Mouse (Mus musculus): ENCODE results near the gene Kif22. TPM values are rescaled to one million over a fixed set of nuclear protein-coding genes. Genes with fewer than 3 reads are reported as not detected.

Gene Kif22
- polyA plus RNA-seq, 1 experiment from 2014 or later, result 30.2 TPM

DNA sequence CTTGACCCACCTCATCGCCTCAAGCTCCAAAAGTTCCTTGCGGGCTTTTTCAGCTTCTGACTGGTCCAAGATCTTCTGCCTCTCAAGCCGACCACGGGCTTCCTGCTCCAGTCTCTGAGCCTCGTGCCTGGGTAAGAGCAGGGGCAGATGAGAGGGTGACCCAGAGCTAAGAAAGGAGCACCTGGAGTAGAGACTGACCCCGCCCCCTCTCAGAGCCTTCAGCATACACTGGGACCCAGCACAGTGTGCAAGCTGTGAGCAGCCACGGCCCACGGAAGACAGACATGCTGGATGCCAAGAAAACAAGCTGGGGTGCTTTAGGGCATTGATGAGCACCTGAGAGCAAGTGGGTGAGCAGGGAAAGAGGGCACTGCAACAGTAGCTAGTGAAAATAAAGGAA is 53.5 kb downstream of the Kif22 start:
- Histone ChIP-seq H3K4me1 (ENCODE audit: control insufficient read depth, insufficient read depth, low read length) (no peaks in the 10 kb centered on the region), H3K27me3 (ENCODE audit: control insufficient read depth, insufficient read depth, low read length) (no peaks in the 10 kb centered on the region), H3K9me3 (ENCODE audit: control insufficient read depth, low read length) (no peaks in the 10 kb centered on the region), H3K9ac (replicated peaks; ENCODE audit: low read length) (no peak overlapping the region), H3K36me3 (ENCODE audit: control insufficient read depth, insufficient read depth, low read length) (no peaks in the 10 kb centered on the region), H3K4me2 (ENCODE audit: low read length) (no peak overlapping the region), H3K27ac (replicated peaks; ENCODE audit: low read depth, low read length) (no peak overlapping the region), H3K4me3 (replicated peaks; ENCODE audit: low read depth, low read length) (no peak overlapping the region)
- WGBS, result 72% methylated on average over 8 of the region's 8 CpGs
- ATAC-seq (ENCODE audit: low FRiP score, low TSS enrichment) (no peak), DNase-seq (no peak)

DNA sequence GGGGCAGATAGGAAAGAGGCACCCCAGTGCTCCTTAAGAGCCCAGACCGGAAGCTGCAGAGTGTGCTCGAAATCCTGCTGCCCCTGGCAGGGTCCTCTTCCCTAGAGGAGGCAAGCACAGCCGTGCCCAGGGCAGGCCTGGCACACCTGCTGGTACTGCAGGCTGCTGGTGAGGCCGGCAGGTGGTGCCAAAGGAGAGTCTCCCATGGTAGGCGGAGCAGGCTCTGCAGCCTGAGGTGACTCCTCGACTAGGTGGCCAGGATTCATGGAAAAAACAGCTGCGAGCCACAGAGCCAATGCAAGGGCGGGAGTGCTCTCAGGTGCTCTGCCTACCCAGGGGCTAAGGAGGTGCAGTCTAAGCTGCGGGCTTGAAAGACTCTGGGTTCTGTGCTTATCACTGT is 56.0 kb downstream of the Kif22 start:
- no peak overlapping the region for H3K9ac ChIP-seq (replicated peaks; ENCODE audit: low read length)
- no peaks in the 10 kb centered on the region for H3K4me1 ChIP-seq (ENCODE audit: control insufficient read depth, insufficient read depth, low read length)
- no peaks in the 10 kb centered on the region for H3K27me3 ChIP-seq (ENCODE audit: control insufficient read depth, insufficient read depth, low read length)
- no peak overlapping the region for H3K27ac ChIP-seq (replicated peaks; ENCODE audit: low read depth, low read length)
- H3K9me3 ChIP-seq (ENCODE audit: control insufficient read depth, low read length), result no peaks in the 10 kb centered on the region
- 0 out of 2 replicates have a peak, but pooled peaks cover 3% of the 10 kb centered on the region for H3K36me3 ChIP-seq (ENCODE audit: control insufficient read depth, insufficient read depth, low read length)
- 51% methylated on average over 9 of the region's 9 CpGs for WGBS
- DNase-seq (peak; percentile 45), ATAC-seq (ENCODE audit: low FRiP score, low TSS enrichment) (no peak)
- no peak overlapping the region for H3K4me2 ChIP-seq (ENCODE audit: low read length)
- no peak overlapping the region for H3K4me3 ChIP-seq (replicated peaks; ENCODE audit: low read depth, low read length)

DNA sequence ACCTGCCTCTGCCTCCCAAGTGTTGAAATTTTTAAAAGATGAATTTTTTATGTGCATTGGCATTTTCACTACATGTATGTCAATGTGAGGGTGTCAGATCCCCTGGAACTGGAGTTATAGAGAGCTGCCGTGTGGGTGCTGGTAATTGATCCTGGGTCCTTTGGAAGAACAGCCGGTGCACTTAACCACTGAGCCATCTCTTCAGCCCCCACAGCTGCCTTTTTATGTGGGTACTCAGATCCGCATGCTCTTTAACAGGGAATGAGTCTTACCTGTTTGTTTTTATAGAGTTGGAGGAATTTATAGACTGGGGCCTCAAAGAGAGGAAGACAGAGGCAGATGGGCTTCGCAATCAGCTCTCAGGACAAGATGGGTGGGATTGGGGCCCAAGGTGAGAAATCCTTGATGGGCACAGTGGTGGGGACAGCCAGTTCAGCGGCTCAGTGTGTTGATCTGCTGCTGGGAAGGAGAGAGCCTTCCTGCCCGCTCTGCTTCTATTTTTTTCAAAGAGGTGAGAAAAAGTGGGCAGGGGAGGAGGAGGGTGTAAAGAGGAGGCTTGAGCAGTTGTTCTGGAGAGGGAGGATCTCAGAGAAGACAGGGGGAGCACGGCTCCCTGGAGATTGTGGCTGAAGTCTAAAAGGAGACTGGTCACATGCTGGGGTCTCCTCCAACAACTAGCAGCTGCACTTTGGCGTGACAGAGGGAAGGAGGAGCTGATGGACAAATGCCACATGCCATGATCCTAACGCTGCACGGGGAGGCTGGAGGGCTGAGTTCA is 57.4 kb downstream of the Kif22 start:
- whole genome bisulfite sequencing, result 66% methylated on average over 9 of the region's 10 CpGs
- Histone ChIP-seq H3K4me3 (replicated peaks; ENCODE audit: low read depth, low read length) (no peak overlapping the region), H3K27me3 (ENCODE audit: control insufficient read depth, insufficient read depth, low read length) (no peaks in the 10 kb centered on the region), H3K9me3 (ENCODE audit: control insufficient read depth, low read length) (no peaks in the 10 kb centered on the region), H3K4me1 (ENCODE audit: control insufficient read depth, insufficient read depth, low read length) (no peaks in the 10 kb centered on the region), H3K27ac (replicated peaks; ENCODE audit: low read depth, low read length) (no peak overlapping the region), H3K9ac (replicated peaks; ENCODE audit: low read length) (no peak overlapping the region), H3K36me3 (ENCODE audit: control insufficient read depth, insufficient read depth, low read length) (peaks cover 14% of the 10 kb centered on the region), H3K4me2 (ENCODE audit: low read length) (no peak overlapping the region)
- no peak for ATAC-seq (ENCODE audit: low FRiP score, low TSS enrichment)
- DNase-seq, result no peak

DNA sequence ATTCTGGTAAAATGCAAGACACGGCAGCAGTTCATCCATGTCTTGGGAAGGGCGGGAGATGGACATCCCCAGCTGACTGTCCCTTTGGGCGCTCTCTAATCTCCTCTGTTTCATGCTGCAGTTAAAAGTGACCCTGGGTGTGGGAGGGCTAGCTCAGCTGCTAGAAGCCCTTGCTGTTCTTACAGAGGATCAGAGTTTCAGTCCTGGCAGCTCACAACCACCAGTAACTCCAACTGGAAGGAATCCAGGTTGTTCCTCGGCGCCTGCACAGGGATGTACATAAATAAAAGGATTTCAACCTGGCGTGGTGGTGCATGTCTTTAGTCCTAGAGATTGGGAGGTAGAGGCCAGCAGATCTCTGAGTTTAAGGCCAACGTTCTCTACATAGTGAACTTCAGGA is 59.2 kb downstream of the Kif22 start:
- Histone ChIP-seq H3K27me3 (ENCODE audit: control insufficient read depth, insufficient read depth, low read length) (no peaks in the 10 kb centered on the region), H3K4me2 (ENCODE audit: low read length) (no peak overlapping the region), H3K27ac (replicated peaks; ENCODE audit: low read depth, low read length) (no peak overlapping the region), H3K4me1 (ENCODE audit: control insufficient read depth, insufficient read depth, low read length) (no peaks in the 10 kb centered on the region), H3K9me3 (ENCODE audit: control insufficient read depth, low read length) (no peaks in the 10 kb centered on the region), H3K36me3 (ENCODE audit: control insufficient read depth, insufficient read depth, low read length) (peaks cover 32% of the 10 kb centered on the region), H3K4me3 (replicated peaks; ENCODE audit: low read depth, low read length) (no peak overlapping the region), H3K9ac (replicated peaks; ENCODE audit: low read length) (no peak overlapping the region)
- ATAC-seq (ENCODE audit: low FRiP score, low TSS enrichment) (no peak), DNase-seq (no peak)
- 84% methylated on average over 7 of the region's 7 CpGs for WGBS

DNA sequence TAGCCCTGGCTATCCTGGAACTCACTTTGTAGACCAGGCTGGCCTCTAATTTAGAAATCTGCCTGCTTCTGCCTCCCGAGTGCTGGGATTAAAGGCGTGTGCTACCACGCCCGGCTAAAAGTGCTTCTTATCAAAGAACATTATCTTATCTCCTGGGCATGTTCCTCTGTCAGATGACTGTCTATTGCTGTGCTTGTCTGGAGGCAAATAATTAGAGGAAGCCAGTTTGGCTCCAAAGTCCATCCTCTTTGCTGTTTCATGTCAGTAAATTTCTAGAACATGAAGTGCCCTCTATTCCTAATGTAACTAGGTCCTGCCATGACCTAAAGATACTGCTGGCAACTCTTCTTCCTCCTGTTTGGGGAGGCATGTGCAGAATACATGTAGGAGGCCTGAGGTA is 60.2 kb downstream of the Kif22 start:
- Histone ChIP-seq H3K9me3 (ENCODE audit: control insufficient read depth, low read length) (no peaks in the 10 kb centered on the region), H3K9ac (replicated peaks; ENCODE audit: low read length) (no peak overlapping the region), H3K36me3 (ENCODE audit: control insufficient read depth, insufficient read depth, low read length) (peaks cover 34% of the 10 kb centered on the region), H3K4me1 (ENCODE audit: control insufficient read depth, insufficient read depth, low read length) (peaks cover 5% of the 10 kb centered on the region), H3K4me2 (ENCODE audit: low read length) (no peak overlapping the region), H3K4me3 (replicated peaks; ENCODE audit: low read depth, low read length) (no peak overlapping the region), H3K27ac (replicated peaks; ENCODE audit: low read depth, low read length) (no peak overlapping the region), H3K27me3 (ENCODE audit: control insufficient read depth, insufficient read depth, low read length) (no peaks in the 10 kb centered on the region)
- ATAC-seq (ENCODE audit: low FRiP score, low TSS enrichment) (no peak), DNase-seq (no peak)
- WGBS, result 96% methylated on average over 4 of the region's 4 CpGs

DNA sequence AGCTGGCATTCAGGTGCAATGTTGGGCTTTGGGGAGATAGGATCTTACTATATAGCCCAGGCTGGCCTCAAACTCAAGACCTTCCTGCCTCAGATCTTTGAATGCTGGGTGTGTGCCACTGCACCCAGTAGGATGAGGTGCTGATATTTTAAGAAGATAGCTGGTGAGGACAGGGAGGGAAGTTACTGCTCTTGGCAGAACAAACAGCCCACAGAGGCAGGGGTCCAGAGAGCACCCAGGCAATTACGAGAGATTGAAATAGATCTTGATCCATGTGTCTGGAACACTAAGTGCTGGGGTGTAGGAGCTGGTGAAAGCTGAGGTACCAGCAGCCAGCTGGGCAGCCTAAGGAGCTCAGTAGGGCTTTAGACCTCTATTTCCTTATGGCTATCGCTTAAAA is 60.7 kb downstream of the Kif22 start:
- no peak for DNase-seq
- WGBS, result 96% methylated on average over 2 of the region's 2 CpGs
- H3K9ac ChIP-seq (replicated peaks; ENCODE audit: low read length), result no peak overlapping the region
- H3K4me2 ChIP-seq (ENCODE audit: low read length), result no peak overlapping the region
- H3K36me3 ChIP-seq (ENCODE audit: control insufficient read depth, insufficient read depth, low read length), result peaks cover 34% of the 10 kb centered on the region
- peaks cover 7% of the 10 kb centered on the region for H3K4me1 ChIP-seq (ENCODE audit: control insufficient read depth, insufficient read depth, low read length)
- ATAC-seq (ENCODE audit: low FRiP score, low TSS enrichment), result no peak
- no peaks in the 10 kb centered on the region for H3K27me3 ChIP-seq (ENCODE audit: control insufficient read depth, insufficient read depth, low read length)
- H3K4me3 ChIP-seq (replicated peaks; ENCODE audit: low read depth, low read length), result no peak overlapping the region
- no peaks in the 10 kb centered on the region for H3K9me3 ChIP-seq (ENCODE audit: control insufficient read depth, low read length)
- H3K27ac ChIP-seq (replicated peaks; ENCODE audit: low read depth, low read length), result no peak overlapping the region

DNA sequence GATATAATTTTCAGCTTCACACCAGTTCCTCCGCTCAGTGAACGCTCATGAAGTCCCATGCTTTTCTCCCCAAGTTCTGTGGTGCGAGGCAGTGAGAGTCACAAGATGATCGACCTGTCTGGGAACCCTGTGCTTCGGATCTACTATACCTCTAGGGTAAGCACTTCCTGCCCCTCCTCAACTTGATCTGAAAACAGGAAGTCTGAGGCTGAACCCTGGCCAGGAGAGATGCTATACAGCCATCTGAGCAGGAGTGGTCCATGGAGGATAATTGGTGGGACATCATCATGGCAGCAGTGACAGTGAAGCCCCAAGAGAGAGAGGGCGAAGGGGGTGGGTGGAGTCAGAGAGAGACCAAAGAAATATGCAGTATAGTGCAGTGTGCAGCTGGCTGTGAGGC is 63.4 kb downstream of the Kif22 start:
- no peak for DNase-seq
- Histone ChIP-seq H3K27me3 (ENCODE audit: control insufficient read depth, insufficient read depth, low read length) (no peaks in the 10 kb centered on the region), H3K4me3 (replicated peaks; ENCODE audit: low read depth, low read length) (no peak overlapping the region), H3K9me3 (ENCODE audit: control insufficient read depth, low read length) (no peaks in the 10 kb centered on the region), H3K27ac (replicated peaks; ENCODE audit: low read depth, low read length) (no peak overlapping the region), H3K4me2 (ENCODE audit: low read length) (no peak overlapping the region), H3K36me3 (ENCODE audit: control insufficient read depth, insufficient read depth, low read length) (peaks cover 34% of the 10 kb centered on the region), H3K4me1 (ENCODE audit: control insufficient read depth, insufficient read depth, low read length) (peaks cover 11% of the 10 kb centered on the region), H3K9ac (replicated peaks; ENCODE audit: low read length) (no peak overlapping the region)
- 96% methylated on average over 6 of the region's 6 CpGs for WGBS
- ATAC-seq (ENCODE audit: low FRiP score, low TSS enrichment), result no peak

Small RNAs within 50 kb of the gene (microRNA-seq; reads per million reads assigned to microRNA genes)
- not detected for gene Gm44343

Other genes with a start within 250 kb of the Kif22 start
- gene Ppp4c, start 250.0 kb downstream of the Kif22 start, polyA plus RNA-seq (2014; fragmentation: Nextera tagmentation; extraction: Ambion mirVana), result 210 and 212 TPM in 2 replicates
- gene Fam57b, start 244.8 kb downstream of the Kif22 start, polyA plus RNA-seq (2014; fragmentation: Nextera tagmentation; extraction: Ambion mirVana), result 51.6 and 72.4 TPM in 2 replicates
- not detected in 2 replicates for gene 4930451I11Rik, start 210.8 kb downstream of the Kif22 start, polyA plus RNA-seq (2014; fragmentation: Nextera tagmentation; extraction: Ambion mirVana)
- gene Doc2a, start 195.1 kb downstream of the Kif22 start, polyA plus RNA-seq (2014; fragmentation: Nextera tagmentation; extraction: Ambion mirVana), result 9.7 and 15.3 TPM in 2 replicates
- 8.0 and 12.8 TPM in 2 replicates for gene Hirip3, start 180.5 kb downstream of the Kif22 start, polyA plus RNA-seq (2014; fragmentation: Nextera tagmentation; extraction: Ambion mirVana)
- gene Ino80e, start 180.1 kb downstream of the Kif22 start, polyA plus RNA-seq (2014; fragmentation: Nextera tagmentation; extraction: Ambion mirVana), result 93.5 and 95.8 TPM in 2 replicates
- gene Taok2, start 157.8 kb downstream of the Kif22 start, polyA plus RNA-seq (2014; fragmentation: Nextera tagmentation; extraction: Ambion mirVana), result 39.0 and 39.5 TPM in 2 replicates
- 29.2 and 34.9 TPM in 2 replicates for gene Tmem219, start 119.6 kb downstream of the Kif22 start, polyA plus RNA-seq (2014; fragmentation: Nextera tagmentation; extraction: Ambion mirVana)
- 98.6 and 106 TPM in 2 replicates for gene Kctd13, start 113.6 kb downstream of the Kif22 start, polyA plus RNA-seq (2014; fragmentation: Nextera tagmentation; extraction: Ambion mirVana)
- gene Asphd1, start 92.9 kb downstream of the Kif22 start, polyA plus RNA-seq (2014; fragmentation: Nextera tagmentation; extraction: Ambion mirVana), result 6.5 and 7.0 TPM in 2 replicates
- 59.1 and 66.9 TPM in 2 replicates for gene Sez6l2, start 91.9 kb downstream of the Kif22 start, polyA plus RNA-seq (2014; fragmentation: Nextera tagmentation; extraction: Ambion mirVana)
- 101 and 106 TPM in 2 replicates for gene Cdipt, start 66.6 kb downstream of the Kif22 start, polyA plus RNA-seq (2014; fragmentation: Nextera tagmentation; extraction: Ambion mirVana)
- gene Cdiptos, start 66.4 kb downstream of the Kif22 start, polyA plus RNA-seq (2014; fragmentation: Nextera tagmentation; extraction: Ambion mirVana), result 1.1 and 1.3 TPM in 2 replicates
- 1.7 and 3.1 TPM in 2 replicates for gene Mvp, start 27.9 kb downstream of the Kif22 start, polyA plus RNA-seq (2014; fragmentation: Nextera tagmentation; extraction: Ambion mirVana)
- gene Pagr1b, start 26.0 kb downstream of the Kif22 start, polyA plus RNA-seq (2014; fragmentation: Nextera tagmentation; extraction: Ambion mirVana), result not detected in 2 replicates
- 21.2 and 38.3 TPM in 2 replicates for gene Pagr1a, start 25.1 kb downstream of the Kif22 start, polyA plus RNA-seq (2014; fragmentation: Nextera tagmentation; extraction: Ambion mirVana)
- gene Gm42742, start 21.4 kb downstream of the Kif22 start, polyA plus RNA-seq (2014; fragmentation: Nextera tagmentation; extraction: Ambion mirVana), result 53.4 and 64.6 TPM in 2 replicates
- 21.8 and 28.9 TPM in 2 replicates for gene Prrt2, start 21.3 kb downstream of the Kif22 start, polyA plus RNA-seq (2014; fragmentation: Nextera tagmentation; extraction: Ambion mirVana)
- 68.3 and 80.8 TPM in 2 replicates for gene Maz, start 15.4 kb downstream of the Kif22 start, polyA plus RNA-seq (2014; fragmentation: Nextera tagmentation; extraction: Ambion mirVana)
- gene Zg16, start 44.9 kb upstream of the Kif22 start, polyA plus RNA-seq (2014; fragmentation: Nextera tagmentation; extraction: Ambion mirVana), result not detected in 2 replicates
- gene AI467606, start 48.9 kb upstream of the Kif22 start, polyA plus RNA-seq (2014; fragmentation: Nextera tagmentation; extraction: Ambion mirVana), result 0.84 and 2.2 TPM in 2 replicates
- gene Qprt, start 79.8 kb upstream of the Kif22 start, polyA plus RNA-seq (2014; fragmentation: Nextera tagmentation; extraction: Ambion mirVana), result 0.11 and 0.67 TPM in 2 replicates
- not detected in 2 replicates for gene Spn, start 95.4 kb upstream of the Kif22 start, polyA plus RNA-seq (2014; fragmentation: Nextera tagmentation; extraction: Ambion mirVana)
- 59.5 and 81.1 TPM in 2 replicates for gene Cd2bp2, start 153.6 kb upstream of the Kif22 start, polyA plus RNA-seq (2014; fragmentation: Nextera tagmentation; extraction: Ambion mirVana)
- 24.6 and 27.6 TPM in 2 replicates for gene Tbc1d10b, start 166.0 kb upstream of the Kif22 start, polyA plus RNA-seq (2014; fragmentation: Nextera tagmentation; extraction: Ambion mirVana)
- 4.3 and 4.5 TPM in 2 replicates for gene Mylpf, start 166.4 kb upstream of the Kif22 start, polyA plus RNA-seq (2014; fragmentation: Nextera tagmentation; extraction: Ambion mirVana)
- gene Zfp553, start 190.6 kb upstream of the Kif22 start, polyA plus RNA-seq (2014; fragmentation: Nextera tagmentation; extraction: Ambion mirVana), result 31.9 and 39.7 TPM in 2 replicates
- gene Sept1, start 190.7 kb upstream of the Kif22 start, polyA plus RNA-seq (2014; fragmentation: Nextera tagmentation; extraction: Ambion mirVana), result 11.6 and 13.6 TPM in 2 replicates
- 55.2 and 71.2 TPM in 2 replicates for gene Zfp771, start 201.8 kb upstream of the Kif22 start, polyA plus RNA-seq (2014; fragmentation: Nextera tagmentation; extraction: Ambion mirVana)
- gene Dctpp1, start 218.2 kb upstream of the Kif22 start, polyA plus RNA-seq (2014; fragmentation: Nextera tagmentation; extraction: Ambion mirVana), result 125 and 134 TPM in 2 replicates
- 77.6 and 78.4 TPM in 2 replicates for gene Sephs2, start 231.6 kb upstream of the Kif22 start, polyA plus RNA-seq (2014; fragmentation: Nextera tagmentation; extraction: Ambion mirVana)

Data from midbrain, embryonic 14.5 days (tissue).